Mouse (Mus musculus): Measurements from ENCODE around the gene Lyst. TPM values are rescaled to one million over a fixed set of nuclear protein-coding genes. Genes with fewer than 3 reads are reported as not detected.

The Lyst gene
- total and polyA plus RNA-seq, 3 experiments: 2.9 to 3.1 TPM; not detected in 1

DNA sequence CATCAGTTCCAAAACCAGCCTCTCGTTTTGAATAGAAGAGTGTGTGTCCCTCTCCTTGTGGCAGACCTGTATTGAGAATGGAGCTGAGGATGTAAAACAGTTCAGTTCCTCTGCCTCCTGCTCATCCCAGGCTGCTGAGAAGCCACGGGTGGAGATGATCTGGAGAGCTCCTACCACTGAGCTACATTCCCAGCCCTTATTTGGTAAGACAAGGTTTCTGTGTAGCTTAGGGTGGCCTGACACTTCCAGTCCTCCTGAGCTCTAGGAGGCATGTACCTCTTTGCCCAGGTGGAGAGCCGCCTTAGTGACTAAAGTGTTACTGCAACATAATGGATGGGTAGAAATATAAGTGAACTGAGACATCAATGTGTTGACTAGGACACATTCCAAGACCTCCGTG, 190.8 kb downstream of the Lyst start:
- H3K9me3 ChIP-seq (replicated peaks; ENCODE audit: insufficient read depth, low read length): no peaks in the 10 kb centered on the region
- H3K27me3 ChIP-seq (ENCODE audit: control insufficient read depth in 1 of 2, insufficient read depth in 2 of 2, low read length in 2 of 2): no peaks in the 10 kb centered on the region
- H3K27ac ChIP-seq (ENCODE audit: control insufficient read depth, low read depth, low read length): no peak overlapping the region
- H3K9ac ChIP-seq (ENCODE audit: control insufficient read depth, low read depth, low read length, poor library complexity, severe bottlenecking): no peak overlapping the region
- no peak overlapping the region for H3K4me3 ChIP-seq (ENCODE audit: control insufficient read depth in 1 of 2, insufficient read depth in 1 of 2, low read depth in 2 of 2, low read length in 2 of 2)
- TF ChIP-seq MYB (IDR thresholded peaks at IDR 0.05; ENCODE audit: low read depth, low read length) (no peak), TAL1 (IDR thresholded peaks at IDR 0.05; ENCODE audit: low read length) (no peak), GABPA (IDR thresholded peaks at IDR 0.05; ENCODE audit: low read depth, low read length) (no peak), JUND (IDR thresholded peaks at IDR 0.05; ENCODE audit: low read depth, low read length) (no peak), ZMIZ1 (IDR thresholded peaks at IDR 0.05; ENCODE audit: low read depth, low read length) (no peak), EP300 (IDR thresholded peaks at IDR 0.05; ENCODE audit: low read depth in 1 of 2, low read length in 2 of 2) (no peak)
- H3K4me1 ChIP-seq (ENCODE audit: control insufficient read depth in 1 of 2, insufficient read depth in 2 of 2, low read length in 2 of 2): peaks cover 3 to 5% of the 10 kb centered on the region in 2 experiments; a peak in 2 of 4 replicates
- DNase-seq (ENCODE audit: low read depth, low spot score): no peak
- peaks cover 0 to 3% of the 10 kb centered on the region in 2 experiments; a peak in 2 of 4 replicates for H3K36me3 ChIP-seq (ENCODE audit: control insufficient read depth in 1 of 2, insufficient read depth in 2 of 2, low read length in 2 of 2)
- no peaks in the 10 kb centered on the region for H3K79me2 ChIP-seq (ENCODE audit: control insufficient read depth, insufficient read depth, low read length, poor library complexity)

DNA sequence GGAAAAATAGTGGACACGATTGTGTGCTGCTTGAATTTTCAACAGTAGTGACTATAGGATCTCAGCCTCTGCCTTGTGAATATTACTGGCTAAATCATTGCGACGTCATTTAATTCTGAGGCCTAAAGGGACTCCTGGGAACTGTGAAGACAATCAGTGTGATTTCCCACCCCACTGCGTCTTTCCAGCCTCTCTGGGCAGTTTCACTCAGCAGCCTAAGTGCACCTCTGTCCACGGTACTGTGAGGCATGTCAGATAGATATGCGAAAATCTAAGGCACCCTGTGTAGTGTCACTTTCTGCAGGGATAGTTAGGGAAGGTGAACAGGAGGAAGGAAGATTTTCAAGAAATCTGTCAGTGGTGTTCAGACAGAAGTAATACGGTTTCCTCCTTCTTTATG, 193.1 kb downstream of the Lyst start:
- DNase-seq (ENCODE audit: low read depth, low spot score): no peak
- H3K9me3 ChIP-seq (replicated peaks; ENCODE audit: insufficient read depth, low read length): no peaks in the 10 kb centered on the region
- H3K79me2 ChIP-seq (ENCODE audit: control insufficient read depth, insufficient read depth, low read length, poor library complexity): no peaks in the 10 kb centered on the region
- no peak overlapping the region for H3K4me3 ChIP-seq (ENCODE audit: control insufficient read depth in 1 of 2, insufficient read depth in 1 of 2, low read depth in 2 of 2, low read length in 2 of 2)
- H3K27me3 ChIP-seq (ENCODE audit: control insufficient read depth in 1 of 2, insufficient read depth in 2 of 2, low read length in 2 of 2): no peaks in the 10 kb centered on the region
- no peak overlapping the region for H3K27ac ChIP-seq (ENCODE audit: control insufficient read depth, low read depth, low read length)
- H3K36me3 ChIP-seq (ENCODE audit: control insufficient read depth in 1 of 2, insufficient read depth in 2 of 2, low read length in 2 of 2): no peaks in the 10 kb centered on the region
- H3K4me1 ChIP-seq (ENCODE audit: control insufficient read depth in 1 of 2, insufficient read depth in 2 of 2, low read length in 2 of 2): no peaks in the 10 kb centered on the region
- TF ChIP-seq POLR2AphosphoS2 (IDR thresholded peaks at IDR 0.05; ENCODE audit: low read length): no peak
- no peak for TF ChIP-seq GATA1 (IDR thresholded peaks at IDR 0.05; ENCODE audit: low read depth, low read length)
- no peak for TF ChIP-seq ZKSCAN1 (IDR thresholded peaks at IDR 0.05; ENCODE audit: low read depth, low read length)
- TF ChIP-seq MYC (IDR thresholded peaks at IDR 0.05; ENCODE audit: low read depth, low read length): no peak
- TF ChIP-seq BHLHE40 (IDR thresholded peaks at IDR 0.05; ENCODE audit: borderline replicate concordance, low read depth, low read length): no peak
- no peak for TF ChIP-seq NELFE (IDR thresholded peaks at IDR 0.05; ENCODE audit: low read depth, low read length)
- no peak overlapping the region for H3K9ac ChIP-seq (ENCODE audit: control insufficient read depth, low read depth, low read length, poor library complexity, severe bottlenecking)

GRCm38 (mm10) chr13:13783894-13784419, 193.8 kb downstream of the Lyst start, which contains the start of gene Gng4:
Gng4 (plus strand) TSS chr13:13784059.
- H3K79me2 ChIP-seq (ENCODE audit: control insufficient read depth, insufficient read depth, low read length, poor library complexity): no peaks in the 10 kb centered on the region
- no peaks in the 10 kb centered on the region for H3K27me3 ChIP-seq (ENCODE audit: control insufficient read depth in 1 of 2, insufficient read depth in 2 of 2, low read length in 2 of 2)
- H3K27ac ChIP-seq (ENCODE audit: control insufficient read depth, low read depth, low read length): no peak within 1 kb of the TSS
- peak within 1 kb of the TSS in 1 of 2 experiments; percentile 16; a peak in 2 of 4 replicates for H3K4me3 ChIP-seq (ENCODE audit: control insufficient read depth in 1 of 2, insufficient read depth in 1 of 2, low read depth in 2 of 2, low read length in 2 of 2)
- no peaks in the 10 kb centered on the region for H3K36me3 ChIP-seq (ENCODE audit: control insufficient read depth in 1 of 2, insufficient read depth in 2 of 2, low read length in 2 of 2)
- H3K9ac ChIP-seq (ENCODE audit: control insufficient read depth, low read depth, low read length, poor library complexity, severe bottlenecking): no peak within 1 kb of the TSS; the same call in 1 of the 2 replicates
- H3K4me1 ChIP-seq (ENCODE audit: control insufficient read depth in 1 of 2, insufficient read depth in 2 of 2, low read length in 2 of 2): no peaks in the 10 kb centered on the region
- H3K9me3 ChIP-seq (replicated peaks; ENCODE audit: insufficient read depth, low read length): no peaks in the 10 kb centered on the region
- peak; percentile 32 for DNase-seq (ENCODE audit: low read depth, low spot score)
- TF ChIP-seq SMC3 (IDR thresholded peaks at IDR 0.05; ENCODE audit: low read depth, low read length): no peak
- TF ChIP-seq POLR2A (IDR thresholded peaks at IDR 0.05; ENCODE audit: control insufficient read depth in 1 of 2, insufficient read depth in 1 of 2, low read depth in 1 of 2, low read length in 2 of 2, poor library complexity in 1 of 2): no peak
- no peak for TF ChIP-seq CTCF (IDR thresholded peaks at IDR 0.05 in 2 of 3, conservative IDR thresholded peaks at IDR 0.05 in 1 of 3; ENCODE audit: control insufficient read depth in 1 of 3, insufficient read depth in 1 of 3, low read depth in 2 of 3, low read length in 3 of 3, poor library complexity in 1 of 3, severe bottlenecking in 1 of 3)
- no peak for TF ChIP-seq POLR2AphosphoS2 (IDR thresholded peaks at IDR 0.05; ENCODE audit: low read length)
- TF ChIP-seq RCOR1 (IDR thresholded peaks at IDR 0.05; ENCODE audit: low read depth, low read length): no peak
- TF ChIP-seq USF1 (IDR thresholded peaks at IDR 0.05; ENCODE audit: low read depth, low read length): no peak
- TF ChIP-seq ZMIZ1 (IDR thresholded peaks at IDR 0.05; ENCODE audit: low read depth, low read length): no peak
- no peak for TF ChIP-seq KAT2A (conservative IDR thresholded peaks at IDR 0.05; ENCODE audit: low read depth, low read length)
- no peak for TF ChIP-seq ZC3H11A (IDR thresholded peaks at IDR 0.05; ENCODE audit: low read depth, low read length)
- TF ChIP-seq UBTF (IDR thresholded peaks at IDR 0.05; ENCODE audit: borderline replicate concordance, insufficient read depth, low read depth, low read length): no peak
- no peak for TF ChIP-seq GATA1 (IDR thresholded peaks at IDR 0.05; ENCODE audit: low read depth, low read length)
- TF ChIP-seq MYB (IDR thresholded peaks at IDR 0.05; ENCODE audit: low read depth, low read length): no peak
- no peak for TF ChIP-seq TCF12 (IDR thresholded peaks at IDR 0.05; ENCODE audit: low read depth, low read length)
